Mouse (Mus musculus): Measurements from ENCODE around the gene Agxt.

DNA sequence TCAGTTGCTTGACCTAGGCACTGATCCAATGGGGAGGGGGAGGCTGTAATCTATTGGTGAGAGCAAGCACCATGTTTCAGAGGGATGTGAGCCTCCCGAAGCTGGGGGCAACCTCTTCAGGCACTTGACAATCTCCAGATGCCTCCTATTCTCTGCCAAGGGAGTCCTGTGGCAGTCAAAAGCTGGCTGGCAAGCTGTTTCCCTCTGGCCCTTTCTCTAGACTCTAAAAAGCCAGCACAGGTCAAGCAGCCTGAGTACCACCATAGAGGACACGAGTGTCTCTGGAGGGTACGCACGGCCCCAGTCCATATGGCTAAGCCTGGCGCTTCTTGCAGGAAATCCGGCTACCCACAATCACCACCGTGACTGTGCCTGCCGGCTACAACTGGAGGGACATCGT, 9.1 kb downstream of the Agxt start:
- TF ChIP-seq EP300 (IDR thresholded peaks at IDR 0.05; ENCODE audit: low read depth) (no peak), CTCF (IDR thresholded peaks at IDR 0.05; ENCODE audit: low read depth) (no peak)
